Mouse (Mus musculus) erythroblast, adult 5-6 weeks (primary cell): ENCODE measurements around the gene Opcml. TPM values are rescaled to one million over a fixed set of nuclear protein-coding genes. Genes with fewer than 3 reads are reported as not detected.

Experiments used
- ATAC-seq: replicated peaks from 2 replicates; pipeline ENCODE4 v1.8.0; 2016; ENCODE audit warnings: moderate number of reproducible peaks, mild to moderate bottlenecking, moderate TSS enrichment, inconsistent platforms; ENCODE audit not compliant: poor library complexity, low FRiP score, severe bottlenecking
- total RNA-seq, 2 experiments: library from RNA; stranded (forward) in 1 of 2; stranded (reverse) in 1 of 2; fragments of 150-400 nt in 1 of 2; fragments of 200-764, 138-1000 nt in 1 of 2; gene quantifications; 2 replicates each; pipeline versions ENCODE4 v1.2.3 to v1.2.4; 2015 to 2017; ENCODE audit warnings: low replicate concordance in 2 of 2

Opcml gene
- total RNA-seq, 2 experiments from 2014 or later: not detected

GRCm38 (mm10) chr9:28659996-28660395, 869.4 kb downstream of the Opcml start:
- no peak for ATAC-seq

GRCm38 (mm10) chr9:28662882-28663281, 872.3 kb downstream of the Opcml start:
- ATAC-seq: no peak

- ATAC-seq: no peak
Measured at GRCm38 (mm10) chr9:28680309-28680708, 889.7 kb downstream of the Opcml start.

- no peak for ATAC-seq
Measured at GRCm38 (mm10) chr9:28681252-28682037, 890.9 kb downstream of the Opcml start.

GRCm38 (mm10) chr9:28683951-28684470, 893.4 kb downstream of the Opcml start:
- no peak for ATAC-seq

- no peak for ATAC-seq
Measured at GRCm38 (mm10) chr9:28686942-28687611, 896.5 kb downstream of the Opcml start.

GRCm38 (mm10) chr9:28690134-28690533, 899.6 kb downstream of the Opcml start:
- ATAC-seq: no peak

GRCm38 (mm10) chr9:28705796-28706195, 915.2 kb downstream of the Opcml start:
- ATAC-seq: no peak

- ATAC-seq: no peak
Measured at GRCm38 (mm10) chr9:28714544-28714943, 924.0 kb downstream of the Opcml start.

GRCm38 (mm10) chr9:28720186-28720585, 929.6 kb downstream of the Opcml start:
- no peak for ATAC-seq

GRCm38 (mm10) chr9:28731811-28732602, 941.4 kb downstream of the Opcml start:
- no peak for ATAC-seq

- ATAC-seq: no peak
Measured at GRCm38 (mm10) chr9:28737955-28738354, 947.4 kb downstream of the Opcml start.

GRCm38 (mm10) chr9:28738451-28738860, 947.9 kb downstream of the Opcml start:
- no peak for ATAC-seq

- ATAC-seq: no peak
Measured at GRCm38 (mm10) chr9:28744771-28745170, 954.2 kb downstream of the Opcml start.

- ATAC-seq: no peak
Measured at GRCm38 (mm10) chr9:28748902-28749301, 958.3 kb downstream of the Opcml start.

- no peak for ATAC-seq
Measured at GRCm38 (mm10) chr9:28752908-28753307, 962.3 kb downstream of the Opcml start.

- ATAC-seq: no peak
Measured at GRCm38 (mm10) chr9:28756841-28757451, 966.4 kb downstream of the Opcml start.

GRCm38 (mm10) chr9:28761460-28761859, 970.9 kb downstream of the Opcml start:
- ATAC-seq: no peak

GRCm38 (mm10) chr9:28764149-28764548, 973.6 kb downstream of the Opcml start:
- no peak for ATAC-seq
